Mouse (Mus musculus) MEL (cell line): ENCODE measurements around the gene Fibin.

Experiments
- CTCF ChIP-seq, 3 experiments: IDR thresholded peaks in 2 of 3; conservative IDR thresholded peaks in 1 of 3; 2 replicates each; pipeline ENCODE4 v1.5.1; 2011 to 2012; ENCODE audit warnings: low read length in 3 of 3, low read depth in 2 of 3, mild to moderate bottlenecking in 2 of 3, improper control_type of control experiment in 1 of 3, inconsistent platforms in 1 of 3, mixed read lengths in 1 of 3, moderate library complexity in 1 of 3; ENCODE audit not compliant: control insufficient read depth in 1 of 3, insufficient read depth in 1 of 3, poor library complexity in 1 of 3, severe bottlenecking in 1 of 3
- E2F4 ChIP-seq: IDR thresholded peaks from 2 replicates; pipeline ENCODE4 v1.6.1; 2011; ENCODE audit warnings: low read depth, low read length, improper control_type of control experiment, borderline replicate concordance
- ELF1 ChIP-seq: IDR thresholded peaks from 2 replicates; pipeline ENCODE4 v1.6.1; 2014; ENCODE audit warnings: low read depth, mild to moderate bottlenecking, inconsistent platforms, low read length, improper control_type of control experiment, moderate library complexity
- EP300 ChIP-seq, 2 experiments: IDR thresholded peaks; 2 replicates each; pipeline ENCODE4 v1.6.1; 2011; ENCODE audit warnings: improper control_type of control experiment in 2 of 2, low read length in 2 of 2, low read depth in 1 of 2, mild to moderate bottlenecking in 1 of 2
- ETS1 ChIP-seq: IDR thresholded peaks from 2 replicates; pipeline ENCODE4 v1.6.1; 2012; ENCODE audit warnings: low read depth, mild to moderate bottlenecking, inconsistent platforms, low read length, improper control_type of control experiment, moderate library complexity
- GATA1 ChIP-seq: IDR thresholded peaks from 2 replicates; pipeline ENCODE4 v1.6.1; 2011; ENCODE audit warnings: low read depth, low read length, improper control_type of control experiment
- MAX ChIP-seq: IDR thresholded peaks from 2 replicates; pipeline ENCODE4 v1.6.1; 2011; ENCODE audit warnings: low read length, improper control_type of control experiment
- USF1 ChIP-seq: IDR thresholded peaks from 2 replicates; pipeline ENCODE4 v1.6.1; 2014; ENCODE audit warnings: low read depth, mild to moderate bottlenecking, inconsistent platforms, low read length, improper control_type of control experiment, moderate library complexity
- ZMIZ1 ChIP-seq: IDR thresholded peaks from 2 replicates; pipeline ENCODE4 v1.6.1; 2012; ENCODE audit warnings: low read depth, mild to moderate bottlenecking, inconsistent platforms, low read length, improper control_type of control experiment, moderate library complexity

DNA sequence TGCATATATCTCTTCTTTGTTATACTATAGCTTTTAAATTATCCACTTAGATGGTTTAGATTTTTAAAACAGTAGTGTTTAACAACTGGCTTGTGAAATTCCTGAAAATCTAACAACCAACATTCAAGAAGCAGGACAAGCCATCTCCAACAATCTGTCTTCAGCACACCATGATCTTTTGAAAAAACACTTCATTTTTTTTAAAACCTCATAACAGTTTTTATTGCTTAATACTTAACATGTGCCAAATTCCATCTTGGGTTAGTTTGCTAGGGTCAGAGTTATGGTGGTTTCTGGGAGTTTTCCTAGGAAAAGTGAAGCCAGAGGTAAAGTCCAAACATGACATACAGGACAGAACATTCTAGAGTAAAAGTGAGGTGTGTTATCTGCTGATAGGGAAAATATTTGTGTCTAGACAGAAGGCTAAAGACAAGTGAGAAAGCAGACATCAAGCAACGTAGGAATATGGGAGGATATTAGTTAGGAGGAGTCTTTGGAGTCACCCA lies 4.5 kb upstream of the Fibin start:
- TF ChIP-seq E2F4: no peak
- TF ChIP-seq ELF1: no peak
- no peak for TF ChIP-seq CTCF (IDR thresholded peaks at IDR 0.05 in 2 of 3, conservative IDR thresholded peaks at IDR 0.05 in 1 of 3; ENCODE audit: control insufficient read depth in 1 of 3, insufficient read depth in 1 of 3, low read depth in 2 of 3, low read length in 3 of 3, poor library complexity in 1 of 3, severe bottlenecking in 1 of 3)
- TF ChIP-seq MAX: no peak
- no peak for TF ChIP-seq GATA1
- TF ChIP-seq EP300 (IDR thresholded peaks at IDR 0.05; ENCODE audit: low read depth in 1 of 2, low read length in 2 of 2): no peak
- no peak for TF ChIP-seq USF1
- TF ChIP-seq ETS1: no peak
- no peak for TF ChIP-seq ZMIZ1
